Mouse (Mus musculus) MEL (cell line): ENCODE measurements around the gene Tmem182. TPM values are rescaled to one million over a fixed set of nuclear protein-coding genes. Genes with fewer than 3 reads are reported as not detected.

Experiments
- DNase-seq: peaks from one replicate; pipeline ENCODE4 v3.0.0; 2011; ENCODE audit warnings: low read depth, low spot score
- H3K27ac ChIP-seq: 2 replicates; pipeline ENCODE4 v1.5.1; 2012; ENCODE audit warnings: low read depth, mild to moderate bottlenecking, control low read depth, low read length, moderate library complexity; ENCODE audit not compliant: control insufficient read depth
- H3K27me3 ChIP-seq, 2 experiments: fragments of 150-350 bp in 1 of 2; sonication (generic) in 1 of 2; 2 replicates each; pipeline ENCODE4 v1.6.1; 2012; ENCODE audit warnings: low read length in 2 of 2, mild to moderate bottlenecking in 2 of 2, improper control_type of control experiment in 1 of 2, moderate library complexity in 1 of 2; ENCODE audit not compliant: insufficient read depth in 2 of 2, control insufficient read depth in 1 of 2
- H3K36me3 ChIP-seq, 2 experiments: 2 replicates each; pipeline ENCODE4 v1.6.1; 2012 to 2014; ENCODE audit warnings: low read length in 2 of 2, improper control_type of control experiment in 1 of 2, inconsistent platforms in 1 of 2, mild to moderate bottlenecking in 1 of 2; ENCODE audit not compliant: insufficient read depth in 2 of 2, control insufficient read depth in 1 of 2
- H3K4me1 ChIP-seq, 2 experiments: fragments of 150-350 bp in 1 of 2; sonication (generic) in 1 of 2; 2 replicates each; pipeline ENCODE4 v1.6.1; 2012; ENCODE audit warnings: low read length in 2 of 2, improper control_type of control experiment in 1 of 2, mild to moderate bottlenecking in 1 of 2; ENCODE audit not compliant: insufficient read depth in 2 of 2, control insufficient read depth in 1 of 2
- H3K4me3 ChIP-seq, 2 experiments: fragments of 150-350 bp in 1 of 2; sonication (generic) in 1 of 2; 2 replicates each; pipeline ENCODE4 v1.5.1; 2012; ENCODE audit warnings: low read depth in 2 of 2, low read length in 2 of 2, mild to moderate bottlenecking in 2 of 2, moderate library complexity in 2 of 2, control low read depth in 1 of 2, improper control_type of control experiment in 1 of 2; ENCODE audit not compliant: control insufficient read depth in 1 of 2, insufficient read depth in 1 of 2
- H3K79me2 ChIP-seq: 2 replicates; pipeline ENCODE4 v1.6.1; 2012; ENCODE audit warnings: mild to moderate bottlenecking, low read length, moderate library complexity; ENCODE audit not compliant: control insufficient read depth, poor library complexity, insufficient read depth
- H3K9ac ChIP-seq: 2 replicates; pipeline ENCODE4 v1.6.1; 2012; ENCODE audit warnings: low read depth, mild to moderate bottlenecking, control low read depth, low read length, moderate library complexity; ENCODE audit not compliant: control insufficient read depth, poor library complexity, severe bottlenecking
- H3K9me3 ChIP-seq: fragments of 150-350 bp; sonication (generic); replicated peaks from 2 replicates; pipeline ENCODE4 v1.6.1; 2012; ENCODE audit warnings: mild to moderate bottlenecking, low read length, improper control_type of control experiment, moderate library complexity; ENCODE audit not compliant: insufficient read depth
- BHLHE40 ChIP-seq: IDR thresholded peaks from 2 replicates; pipeline ENCODE4 v1.6.1; 2012; ENCODE audit warnings: low read depth, mild to moderate bottlenecking, inconsistent platforms, low read length, improper control_type of control experiment, borderline replicate concordance
- CHD1 ChIP-seq: IDR thresholded peaks from 2 replicates; pipeline ENCODE4 v1.6.1; 2012; ENCODE audit warnings: low read depth, mild to moderate bottlenecking, inconsistent platforms, low read length, improper control_type of control experiment
- CHD2 ChIP-seq: IDR thresholded peaks from 2 replicates; pipeline ENCODE4 v1.6.1; 2011; ENCODE audit warnings: low read length, improper control_type of control experiment
- CTCF ChIP-seq, 3 experiments: IDR thresholded peaks in 2 of 3; conservative IDR thresholded peaks in 1 of 3; 2 replicates each; pipeline ENCODE4 v1.5.1; 2011 to 2012; ENCODE audit warnings: low read length in 3 of 3, low read depth in 2 of 3, mild to moderate bottlenecking in 2 of 3, improper control_type of control experiment in 1 of 3, inconsistent platforms in 1 of 3, mixed read lengths in 1 of 3, moderate library complexity in 1 of 3; ENCODE audit not compliant: control insufficient read depth in 1 of 3, insufficient read depth in 1 of 3, poor library complexity in 1 of 3, severe bottlenecking in 1 of 3
- ELF1 ChIP-seq: IDR thresholded peaks from 2 replicates; pipeline ENCODE4 v1.6.1; 2014; ENCODE audit warnings: low read depth, mild to moderate bottlenecking, inconsistent platforms, low read length, improper control_type of control experiment, moderate library complexity
- EP300 ChIP-seq, 2 experiments: IDR thresholded peaks; 2 replicates each; pipeline ENCODE4 v1.6.1; 2011; ENCODE audit warnings: improper control_type of control experiment in 2 of 2, low read length in 2 of 2, low read depth in 1 of 2, mild to moderate bottlenecking in 1 of 2
- ETS1 ChIP-seq: IDR thresholded peaks from 2 replicates; pipeline ENCODE4 v1.6.1; 2012; ENCODE audit warnings: low read depth, mild to moderate bottlenecking, inconsistent platforms, low read length, improper control_type of control experiment, moderate library complexity
- GATA1 ChIP-seq: IDR thresholded peaks from 2 replicates; pipeline ENCODE4 v1.6.1; 2011; ENCODE audit warnings: low read depth, low read length, improper control_type of control experiment
- JUND ChIP-seq: IDR thresholded peaks from 2 replicates; pipeline ENCODE4 v1.6.1; 2011; ENCODE audit warnings: low read depth, mild to moderate bottlenecking, improper control_type of control experiment, low read length
- KAT2A ChIP-seq: conservative IDR thresholded peaks from 2 replicates; pipeline ENCODE4 v1.6.1; 2012; ENCODE audit warnings: low read depth, low read length, improper control_type of control experiment, inconsistent platforms
- MAX ChIP-seq: IDR thresholded peaks from 2 replicates; pipeline ENCODE4 v1.6.1; 2011; ENCODE audit warnings: low read length, improper control_type of control experiment
- MAZ ChIP-seq: IDR thresholded peaks from 2 replicates; pipeline ENCODE4 v1.6.1; 2012; ENCODE audit warnings: low read depth, mild to moderate bottlenecking, inconsistent platforms, low read length, improper control_type of control experiment
- MEF2A ChIP-seq: IDR thresholded peaks from 2 replicates; pipeline ENCODE4 v1.6.1; 2014; ENCODE audit warnings: low read depth, mild to moderate bottlenecking, inconsistent platforms, low read length, improper control_type of control experiment; ENCODE audit not compliant: poor library complexity, insufficient replicate concordance, severe bottlenecking; ENCODE audit errors: extremely low read depth
- NRF1 ChIP-seq: IDR thresholded peaks from 2 replicates; pipeline ENCODE4 v1.6.1; 2014; ENCODE audit warnings: low read depth, mild to moderate bottlenecking, inconsistent platforms, low read length, improper control_type of control experiment, moderate library complexity; ENCODE audit not compliant: poor library complexity, insufficient read depth, severe bottlenecking
- POLR2A ChIP-seq, 2 experiments: IDR thresholded peaks; 2 replicates each; pipeline ENCODE4 v1.6.1; 2011 to 2012; ENCODE audit warnings: low read length in 2 of 2, mild to moderate bottlenecking in 2 of 2, control low read depth in 1 of 2, improper control_type of control experiment in 1 of 2, low read depth in 1 of 2, moderate library complexity in 1 of 2; ENCODE audit not compliant: control insufficient read depth in 1 of 2, insufficient read depth in 1 of 2, poor library complexity in 1 of 2
- POLR2AphosphoS2 ChIP-seq: IDR thresholded peaks from 2 replicates; pipeline ENCODE4 v1.6.1; 2011; ENCODE audit warnings: low read length, improper control_type of control experiment
- POLR2AphosphoS5 ChIP-seq: IDR thresholded peaks from 2 replicates; pipeline ENCODE4 v1.6.1; 2012; ENCODE audit warnings: low read depth, borderline replicate concordance, mild to moderate bottlenecking, inconsistent platforms, low read length, moderate library complexity, mixed read lengths
- RAD21 ChIP-seq: IDR thresholded peaks from 2 replicates; pipeline ENCODE4 v1.6.1; 2011; ENCODE audit warnings: mild to moderate bottlenecking, low read depth, low read length, improper control_type of control experiment
- RCOR1 ChIP-seq: IDR thresholded peaks from 2 replicates; pipeline ENCODE4 v1.6.1; 2012; ENCODE audit warnings: low read depth, mild to moderate bottlenecking, inconsistent platforms, low read length, improper control_type of control experiment
- SMC3 ChIP-seq: IDR thresholded peaks from 2 replicates; pipeline ENCODE4 v1.6.1; 2011; ENCODE audit warnings: low read depth, low read length, improper control_type of control experiment
- TAL1 ChIP-seq: IDR thresholded peaks from 2 replicates; pipeline ENCODE4 v1.6.1; 2012; ENCODE audit warnings: mild to moderate bottlenecking, inconsistent platforms, low read length, moderate library complexity, mixed read lengths
- TCF12 ChIP-seq: IDR thresholded peaks from 2 replicates; pipeline ENCODE4 v1.6.1; 2014; ENCODE audit warnings: low read depth, mild to moderate bottlenecking, inconsistent platforms, low read length, improper control_type of control experiment, moderate library complexity
- UBTF ChIP-seq: IDR thresholded peaks from 2 replicates; pipeline ENCODE4 v1.6.1; 2012; ENCODE audit warnings: low read depth, mild to moderate bottlenecking, inconsistent platforms, low read length, improper control_type of control experiment, moderate library complexity, borderline replicate concordance; ENCODE audit not compliant: insufficient read depth
- USF1 ChIP-seq: IDR thresholded peaks from 2 replicates; pipeline ENCODE4 v1.6.1; 2014; ENCODE audit warnings: low read depth, mild to moderate bottlenecking, inconsistent platforms, low read length, improper control_type of control experiment, moderate library complexity
- USF2 ChIP-seq, 2 experiments: IDR thresholded peaks; 2 replicates each; pipeline ENCODE4 v1.6.1; 2011 to 2012; ENCODE audit warnings: improper control_type of control experiment in 2 of 2, low read length in 2 of 2, borderline replicate concordance in 1 of 2, inconsistent platforms in 1 of 2, low read depth in 1 of 2, mild to moderate bottlenecking in 1 of 2; ENCODE audit not compliant: insufficient read depth in 1 of 2
- ZC3H11A ChIP-seq: IDR thresholded peaks from 2 replicates; pipeline ENCODE4 v1.6.1; 2012; ENCODE audit warnings: low read depth, mild to moderate bottlenecking, inconsistent platforms, low read length, improper control_type of control experiment
- ZMIZ1 ChIP-seq: IDR thresholded peaks from 2 replicates; pipeline ENCODE4 v1.6.1; 2012; ENCODE audit warnings: low read depth, mild to moderate bottlenecking, inconsistent platforms, low read length, improper control_type of control experiment, moderate library complexity
- ZNF384 ChIP-seq: IDR thresholded peaks from 2 replicates; pipeline ENCODE4 v1.6.1; 2012; ENCODE audit warnings: low read depth, mild to moderate bottlenecking, inconsistent platforms, low read length, improper control_type of control experiment
- polyA plus RNA-seq, 2 experiments: library from polyadenylated mRNA; stranded (reverse) in 1 of 2; unstranded in 1 of 2; fragments of >175 nt in 1 of 2; fragments of >200 nt in 1 of 2; gene quantifications; 2 replicates each; pipeline versions ENCODE4 v1.2.1 to v1.2.4; 2012; ENCODE audit warnings: low replicate concordance in 2 of 2, low read depth in 1 of 2; ENCODE audit not compliant: insufficient read length in 2 of 2, insufficient read depth in 1 of 2, missing spikeins in 1 of 2
- total RNA-seq: library from RNA; depleted of rRNA; stranded (reverse); fragments of 300-350 nt; gene quantifications from 2 replicates; pipeline ENCODE4 v1.2.3, GENCODE M21; 2012

Gene Tmem182
- total and polyA plus RNA-seq, 3 experiments = not detected

DNA sequence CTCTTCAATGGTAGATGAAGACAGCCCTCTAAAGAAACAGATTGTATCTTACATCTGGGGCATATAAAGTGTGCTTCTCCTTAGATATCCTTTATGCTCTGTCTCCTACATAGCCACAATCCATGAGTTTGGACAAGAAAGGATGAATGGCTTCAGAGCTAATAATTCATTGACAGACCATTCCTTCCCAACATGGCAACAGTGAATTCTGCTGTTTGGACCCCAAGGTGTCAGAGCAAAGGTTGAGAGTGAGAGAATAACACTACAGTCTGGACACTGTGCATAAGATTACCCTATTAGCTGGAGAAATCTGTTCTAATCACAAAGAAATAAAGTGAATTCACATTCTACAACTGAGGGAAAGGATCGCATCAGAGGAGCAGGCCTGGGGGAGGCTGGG lies 9.9 kb upstream of the Tmem182 start:
- H3K27ac ChIP-seq = no peak overlapping the region
- no peak for TF ChIP-seq TAL1
- TF ChIP-seq ELF1 = no peak
- TF ChIP-seq CHD1 = no peak
- no peak for TF ChIP-seq POLR2AphosphoS5
- TF ChIP-seq NRF1 = no peak
- no peak overlapping the region for H3K4me3 ChIP-seq
- peaks cover 0 to 5% of the 10 kb centered on the region in 2 experiments; a peak in 2 of 4 replicates for H3K36me3 ChIP-seq
- H3K9ac ChIP-seq = no peak overlapping the region
- H3K27me3 ChIP-seq = no peaks in the 10 kb centered on the region
- no peaks in the 10 kb centered on the region for H3K79me2 ChIP-seq
- H3K9me3 ChIP-seq = no peaks in the 10 kb centered on the region
- no peak for DNase-seq
- H3K4me1 ChIP-seq = peaks cover 0 to 5% of the 10 kb centered on the region in 2 experiments; a peak in 2 of 4 replicates

DNA sequence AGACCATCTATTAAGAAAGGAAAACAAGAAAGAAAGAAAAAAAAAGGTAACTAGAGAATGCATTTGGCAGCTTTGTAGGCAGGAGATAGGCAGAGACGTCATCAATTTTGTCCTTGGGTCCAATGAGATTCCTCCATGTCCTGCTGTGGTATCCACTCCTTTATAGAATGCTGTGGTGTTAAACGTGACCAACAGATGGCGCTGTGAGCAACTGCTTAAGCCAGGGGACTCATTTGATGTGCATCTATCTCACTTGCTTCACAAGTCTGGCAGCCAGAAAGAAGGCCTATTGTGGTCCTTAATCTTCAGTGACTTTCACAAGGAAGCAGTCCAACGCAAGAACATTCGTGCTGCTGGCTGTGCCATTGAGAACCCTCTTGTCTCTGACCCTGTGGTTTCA lies 8.1 kb upstream of the Tmem182 start:
- DNase-seq = peak; percentile 88

More for the DNA sequence above, 8.1 kb upstream of the Tmem182 start:
- Histone ChIP-seq H3K27me3 (no peaks in the 10 kb centered on the region), H3K79me2 (no peaks in the 10 kb centered on the region), H3K36me3 (0 out of 4 replicates have a peak, but pooled peaks cover 0 to 2% of the 10 kb centered on the region in 2 experiments), H3K4me1 (peaks cover 0 to 3% of the 10 kb centered on the region in 2 experiments; a peak in 1 of 4 replicates), H3K4me3 (no peak overlapping the region), H3K27ac (no peak overlapping the region)
- no peak for TF ChIP-seq POLR2AphosphoS2
- TF ChIP-seq CTCF (IDR thresholded peaks at IDR 0.05 in 2 of 3, conservative IDR thresholded peaks at IDR 0.05 in 1 of 3; ENCODE audit: control insufficient read depth in 1 of 3, insufficient read depth in 1 of 3, low read depth in 2 of 3, low read length in 3 of 3, poor library complexity in 1 of 3, severe bottlenecking in 1 of 3) = peak; percentile 70 to 88 (median 81)
- no peak for TF ChIP-seq MEF2A
- TF ChIP-seq CHD1 = no peak
- no peak for TF ChIP-seq ETS1
- no peak for TF ChIP-seq KAT2A
- no peak for TF ChIP-seq JUND
- TF ChIP-seq ZMIZ1 = no peak
- TF ChIP-seq CHD2 = no peak
- TF ChIP-seq ZC3H11A = peak; percentile 42
- TF ChIP-seq USF1 = no peak
- 0 out of 2 replicates have a peak, but pooled peaks have one; percentile 12 for TF ChIP-seq GATA1
- TF ChIP-seq USF2 (IDR thresholded peaks at IDR 0.05; ENCODE audit: borderline replicate concordance in 1 of 2, insufficient read depth in 1 of 2, low read depth in 1 of 2, low read length in 2 of 2) = no peak
- TF ChIP-seq POLR2AphosphoS5 = no peak
- peak; percentile 60 for TF ChIP-seq SMC3
- TF ChIP-seq ZNF384 = no peak
- 0 out of 2 replicates have a peak, but pooled peaks have one; percentile 17 for TF ChIP-seq BHLHE40
- TF ChIP-seq RCOR1 = no peak
- no peak for TF ChIP-seq UBTF
- TF ChIP-seq TCF12 = no peak
- no peak for TF ChIP-seq MAZ
- 0 out of 2 replicates have a peak, but pooled peaks have one; percentile 25 for TF ChIP-seq MAX
- TF ChIP-seq RAD21 = peak; percentile 61
- TF ChIP-seq POLR2A (IDR thresholded peaks at IDR 0.05; ENCODE audit: control insufficient read depth in 1 of 2, insufficient read depth in 1 of 2, low read depth in 1 of 2, low read length in 2 of 2, poor library complexity in 1 of 2) = no peak
- TF ChIP-seq EP300 (IDR thresholded peaks at IDR 0.05; ENCODE audit: low read depth in 1 of 2, low read length in 2 of 2) = no peak
- TF ChIP-seq, all 39 proteins: peak for 7
- H3K9ac ChIP-seq = no peak overlapping the region
- no peaks in the 10 kb centered on the region for H3K9me3 ChIP-seq
